Mouse (Mus musculus) CH12.LX (cell line): ENCODE results near the gene Tmprss3.

Experiments
- JUN ChIP-seq: IDR thresholded peaks from 2 replicates; pipeline ENCODE4 v1.6.1; 2011; ENCODE audit warnings: low read depth, mild to moderate bottlenecking, low read length, improper control_type of control experiment, moderate library complexity; ENCODE audit not compliant: insufficient read depth
- MEF2A ChIP-seq: IDR thresholded peaks from 2 replicates; pipeline ENCODE4 v1.6.1; 2014; ENCODE audit warnings: low read depth, mild to moderate bottlenecking, inconsistent platforms, low read length, improper control_type of control experiment, borderline replicate concordance
- POLR2A ChIP-seq: IDR thresholded peaks from 2 replicates; pipeline ENCODE4 v1.6.1; 2011; ENCODE audit warnings: low read depth, mild to moderate bottlenecking, improper control_type of control experiment, low read length
- TBP ChIP-seq: conservative IDR thresholded peaks from 2 replicates; pipeline ENCODE4 v1.6.1; 2011; ENCODE audit warnings: low read depth, low read length, improper control_type of control experiment

- no peak for TF ChIP-seq JUN
- TF ChIP-seq TBP: no peak
- no peak for TF ChIP-seq POLR2A
- TF ChIP-seq MEF2A: no peak
Measured at GRCm38 (mm10) chr17:31138398-31138797, 60.4 kb downstream of the Tmprss3 start.
